Mouse (Mus musculus): Measurements from ENCODE around the gene Ttyh1.
A peak's percentile ranks its signal among the peaks of the same experiment; 100 is the strongest.
"Not testable (repeated sequence)": the region's sequence is repeated elsewhere in the genome, so short reads cannot be mapped to it uniquely, and the experiment has no call there.

The Ttyh1 gene

GRCm38 (mm10) chr7:4144766-4145551, 25.8 kb downstream of the Ttyh1 start:
- DNase-seq = no peak

DNA sequence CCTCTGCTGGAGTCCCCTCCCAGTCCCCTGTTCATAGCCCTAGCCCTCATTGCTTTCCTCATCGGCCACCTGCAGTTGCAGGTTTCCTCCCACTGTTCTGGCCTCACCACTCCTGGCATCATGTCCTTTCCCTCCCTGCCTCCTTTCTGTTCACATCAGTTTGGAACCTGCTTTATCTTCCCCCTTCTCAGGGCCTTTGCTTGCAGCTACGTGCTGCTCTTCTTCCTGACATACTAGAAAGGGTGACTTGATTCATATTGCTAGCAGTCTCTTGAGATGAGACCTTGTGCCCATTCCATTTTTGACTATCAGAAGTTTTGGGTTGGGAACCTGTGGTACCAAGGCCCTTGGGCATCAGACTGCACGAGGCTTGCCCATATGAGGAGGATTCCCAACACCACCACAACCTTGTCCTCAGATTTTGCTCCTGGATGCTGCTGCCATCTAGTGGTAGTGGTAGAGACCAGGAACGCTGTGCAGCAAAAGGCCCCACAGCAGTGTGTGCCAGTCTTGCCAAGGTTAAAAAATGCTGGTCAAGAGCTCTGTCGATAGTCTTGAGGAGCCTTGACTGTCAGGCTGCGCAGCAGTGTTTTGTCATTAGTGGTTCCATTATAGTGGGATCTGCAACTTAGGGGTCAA, 26.5 kb downstream of the Ttyh1 start:
- DNase-seq = peak; percentile 68

- DNase-seq = no peak
Observed at GRCm38 (mm10) chr7:4146241-4147180, 27.3 kb downstream of the Ttyh1 start.

- no peak for DNase-seq
Observed at GRCm38 (mm10) chr7:4147371-4147770, 28.2 kb downstream of the Ttyh1 start.

GRCm38 (mm10) chr7:4147836-4148235, 28.6 kb downstream of the Ttyh1 start:
- DNase-seq = no peak

- no peak for DNase-seq
Observed at GRCm38 (mm10) chr7:4148341-4149208, 29.4 kb downstream of the Ttyh1 start.

GRCm38 (mm10) chr7:4149209-4150054, 30.2 kb downstream of the Ttyh1 start:
- peak; percentile 83 for DNase-seq

- DNase-seq = peak; percentile 46
Observed at GRCm38 (mm10) chr7:4150059-4150541, 30.9 kb downstream of the Ttyh1 start, which contains the start of gene Leng9. Leng9 (minus strand) TSS chr7:4150374.

DNA sequence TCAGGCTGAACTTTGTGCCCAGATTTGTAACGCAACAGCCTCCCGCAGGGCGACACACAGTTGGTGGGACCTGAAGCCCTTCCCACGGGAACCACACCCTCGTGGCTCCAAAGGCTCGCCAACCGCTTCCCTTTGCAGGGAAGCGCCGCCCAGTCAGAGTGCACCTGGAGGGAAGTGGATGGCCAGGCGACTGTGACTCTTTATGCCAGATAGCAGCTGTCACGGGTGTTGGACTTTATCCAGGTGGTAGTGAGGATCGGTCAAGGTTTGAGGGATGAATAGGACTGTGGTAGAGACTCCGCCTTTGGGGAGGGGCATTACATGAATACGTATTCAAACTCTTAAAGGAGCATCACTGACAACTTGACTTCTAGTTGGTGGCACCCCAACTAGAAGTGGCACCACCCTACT, 31.6 kb downstream of the Ttyh1 start:
- DNase-seq = peak; percentile 47

- no peak for DNase-seq
Observed at GRCm38 (mm10) chr7:4151241-4151640, 32.0 kb downstream of the Ttyh1 start.

DNA sequence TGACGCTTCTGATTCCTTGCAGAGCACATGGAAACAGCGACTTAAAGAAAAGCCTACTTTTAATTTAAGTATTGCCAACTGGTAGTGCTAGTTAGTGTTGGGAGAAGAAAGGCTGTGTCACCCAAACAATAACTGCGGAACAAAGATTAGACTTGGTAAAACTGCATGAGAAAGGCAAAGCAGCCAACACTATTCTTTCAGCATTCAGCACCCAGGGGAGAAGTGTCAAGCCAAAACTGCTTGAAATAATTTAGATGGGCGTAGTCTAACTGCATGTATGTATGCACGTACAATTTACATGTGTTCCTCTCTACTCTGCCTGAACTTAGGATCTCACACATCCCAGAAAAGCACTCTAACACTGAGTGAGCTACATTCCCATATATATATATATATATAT, 35.1 kb downstream of the Ttyh1 start:
- no peak for DNase-seq

DNA sequence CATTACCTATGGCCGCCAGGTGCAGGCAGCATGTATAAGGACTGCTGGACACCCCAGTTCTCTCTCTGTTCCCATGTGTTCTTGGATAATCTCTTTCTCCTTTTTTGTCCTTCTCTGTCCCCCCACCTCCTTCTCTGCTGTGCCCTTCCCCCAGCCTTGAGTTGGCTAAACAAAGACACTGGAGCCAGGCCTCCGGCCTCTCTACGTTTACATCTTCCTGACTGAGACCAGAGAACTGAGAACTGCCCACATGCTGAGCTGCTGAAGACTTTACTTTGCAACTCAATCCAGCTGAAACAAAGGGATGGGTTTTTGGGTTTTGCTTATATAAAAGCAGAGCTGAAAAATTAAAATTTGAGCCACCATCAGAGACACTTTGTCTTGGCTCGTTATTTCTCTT, 35.8 kb downstream of the Ttyh1 start:
- no peak for DNase-seq

- not testable (repeated sequence) for DNase-seq
Observed at GRCm38 (mm10) chr7:4161596-4161995, 42.4 kb downstream of the Ttyh1 start.

- no peak for DNase-seq
Observed at GRCm38 (mm10) chr7:4163571-4164072, 44.4 kb downstream of the Ttyh1 start.

GRCm38 (mm10) chr7:4164090-4164910, 45.1 kb downstream of the Ttyh1 start, which contains the start of gene Cdc42ep5:
Cdc42ep5 (minus strand) TSS chr7:4164860.
- DNase-seq = peak; percentile 62

GRCm38 (mm10) chr7:4165286-4165685, 46.1 kb downstream of the Ttyh1 start:
- no peak for DNase-seq

GRCm38 (mm10) chr7:4167098-4167497, 47.9 kb downstream of the Ttyh1 start:
- no peak for DNase-seq

DNA sequence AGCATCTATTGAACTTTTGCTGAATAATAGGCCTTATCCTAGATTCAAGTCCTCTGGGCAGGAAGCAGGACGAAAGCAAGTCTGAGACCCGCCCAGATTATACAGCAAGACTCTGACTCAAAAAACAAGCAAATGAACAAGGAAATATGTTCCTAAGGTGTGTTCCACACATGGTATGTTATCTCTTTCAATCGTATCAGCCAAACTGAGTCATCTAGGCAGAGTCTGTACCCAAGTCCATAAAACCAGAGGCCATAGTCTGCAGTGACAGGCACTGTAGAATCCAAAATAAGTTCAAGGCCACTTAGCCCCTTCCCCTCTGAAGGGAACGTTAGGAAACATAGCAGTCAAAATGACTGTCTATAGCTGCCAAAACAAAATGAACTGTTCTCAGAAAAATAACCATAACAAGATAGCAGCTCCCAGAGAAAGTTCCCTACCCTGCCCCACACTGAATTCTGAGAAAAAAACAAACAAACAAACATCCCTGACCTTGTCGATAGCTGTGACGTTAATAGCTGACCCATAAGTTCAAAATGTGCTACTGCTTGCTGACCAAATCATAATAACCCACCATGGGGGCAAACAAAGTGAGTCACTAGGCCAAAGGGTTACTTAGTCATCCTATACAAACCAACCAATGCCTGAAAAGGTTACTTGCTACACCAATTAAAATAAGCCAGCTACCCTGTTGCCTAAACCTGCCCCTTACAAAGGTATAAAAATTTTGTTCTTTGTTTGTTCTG, 51.2 kb downstream of the Ttyh1 start:
- DNase-seq = no peak

- DNase-seq = peak; percentile 50
Observed at GRCm38 (mm10) chr7:4178438-4178837, 59.2 kb downstream of the Ttyh1 start.
